12 mouse cellular contexts compared by ENCODE assay signal in the genomic region with DNA sequence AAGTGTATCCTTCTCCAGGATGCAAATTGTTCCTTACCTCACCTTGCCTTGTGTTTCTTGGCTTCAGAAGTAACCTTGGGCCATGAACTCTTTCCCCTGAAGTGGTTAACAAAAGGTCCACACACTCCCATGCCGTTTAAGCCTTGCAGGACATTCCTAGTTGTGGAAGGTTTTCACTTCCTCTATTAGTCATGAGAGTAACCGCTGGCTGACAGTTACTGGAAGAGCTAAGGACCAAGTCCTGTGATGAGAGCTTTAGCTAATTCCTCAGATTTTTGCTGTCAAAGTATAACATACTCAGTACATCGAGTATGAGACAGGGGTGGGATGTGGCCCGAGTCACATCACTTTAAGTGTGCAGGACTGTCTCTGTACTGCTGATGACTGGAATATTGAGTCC.
DNase-seq lines count a peak whose midpoint lies in the region; ATAC-seq and TF ChIP-seq lines count a peak whose summit lies in the region.
"Had no signal": no experiment of that assay in that cellular context is flagged by ENCODE, and none has a peak within 500 bp of the region (broad histone marks: within the 10 kb centered on the region; RNA-seq: fewer than 3 reads in every experiment).

No protein-coding gene starts in this region.

- no peak overlapping the region for H3K4me2 ChIP-seq in kidney, embryonic 15.5 days
- H3K4me2 ChIP-seq in midbrain, embryonic 13.5 days (replicated peaks), result no peak overlapping the region

- H3K4me1 ChIP-seq in kidney, embryonic 15.5 days, result peaks cover 72% of the 10 kb centered on the region
- H3K4me1 ChIP-seq in embryonic fibroblast, embryonic 13.5 days (ENCODE audit: control insufficient read depth, insufficient read depth, low read length), result peaks cover 22% of the 10 kb centered on the region
- H3K4me1 ChIP-seq in midbrain, embryonic 13.5 days (replicated peaks), result peaks cover 55% of the 10 kb centered on the region

- H3K36me3 ChIP-seq in kidney, embryonic 15.5 days, result peaks cover 5% of the 10 kb centered on the region; the same call in 1 of the 2 replicates
- no peaks in the 10 kb centered on the region for H3K36me3 ChIP-seq in midbrain, embryonic 13.5 days

- H3K27me3 ChIP-seq in kidney, embryonic 15.5 days, result no peaks in the 10 kb centered on the region
- no peaks in the 10 kb centered on the region for H3K27me3 ChIP-seq in midbrain, embryonic 13.5 days

- 33% methylated on average over 4 of the region's 4 CpGs for WGBS in kidney, embryonic 15.5 days
- 87% methylated on average over 4 of the region's 4 CpGs for WGBS in midbrain, embryonic 13.5 days

- H3K9ac ChIP-seq in kidney, embryonic 15.5 days, result no peak overlapping the region
- no peak overlapping the region for H3K9ac ChIP-seq in midbrain, embryonic 13.5 days (replicated peaks)
- H3K9ac ChIP-seq: liver, embryonic 14.5 days had no signal

- no peak overlapping the region for H3K4me3 ChIP-seq in kidney, embryonic 15.5 days (replicated peaks)
- no peak overlapping the region for H3K4me3 ChIP-seq in embryonic fibroblast, embryonic 13.5 days (ENCODE audit: insufficient read depth, low read length)
- no peak overlapping the region for H3K4me3 ChIP-seq in midbrain, embryonic 13.5 days (replicated peaks)

- peak overlapping the region; percentile 79; the same call in 1 of the 2 replicates for H3K27ac ChIP-seq in kidney, embryonic 15.5 days
- H3K27ac ChIP-seq in embryonic fibroblast, embryonic 13.5 days (ENCODE audit: insufficient read depth, low read length), result peak overlapping the region; percentile 72
- H3K27ac ChIP-seq in midbrain, embryonic 13.5 days, result peak overlapping the region; percentile 96; the same call in 1 of the 2 replicates
- H3K27ac ChIP-seq: liver, embryonic 14.5 days had no signal

- TF ChIP-seq POLR2A in embryonic fibroblast, embryonic 13.5 days (IDR thresholded peaks at IDR 0.05; ENCODE audit: low read depth, low read length), result no peak

- no peak for ATAC-seq in kidney, embryonic 15.5 days (replicated peaks; ENCODE audit: low FRiP score)
- no peak for ATAC-seq in midbrain, embryonic 13.5 days
- ATAC-seq in cerebellum, adult (ENCODE audit: insufficient number of reproducible peaks, low FRiP score, low TSS enrichment), result no peak

- TF ChIP-seq CTCF in embryonic fibroblast, embryonic 13.5 days (IDR thresholded peaks at IDR 0.05; ENCODE audit: borderline replicate concordance, insufficient read depth, low read length), result no peak

- no peak for DNase-seq in kidney, postnatal 25 days
- DNase-seq in NIH3T3 (ENCODE audit: low read depth), result peak; percentile 57
- DNase-seq in cerebellum, postnatal 14 days, result no peak
- no peak for DNase-seq in layer of hippocampus, adult 9-10 months (ENCODE audit: low spot score)
- DNase-seq: heart, adult 11 months; heart, postnatal 36 days; kidney, postnatal 14 days had no signal

- no peaks in the 10 kb centered on the region for H3K9me3 ChIP-seq in kidney, embryonic 15.5 days (replicated peaks)
- H3K9me3 ChIP-seq in midbrain, embryonic 13.5 days, result no peaks in the 10 kb centered on the region
